Mouse (Mus musculus) heart, adult 8-10 months (tissue): ENCODE data around the gene Sec16a. TPM values are rescaled to one million over a fixed set of nuclear protein-coding genes. Genes with fewer than 3 reads are reported as not detected.
"Not testable (repeated sequence)": the region's sequence is repeated elsewhere in the genome, so short reads cannot be mapped to it uniquely, and the experiment has no call there.

Experiments
- DNase-seq: peaks from one replicate; pipeline ENCODE4 v3.0.0; 2022; ENCODE audit warnings: low spot score
- microRNA-seq: library from miRNA; unstranded; fragments of <30 nt; microRNA quantifications from one replicate; pipeline ENCODE4 v1.2.0, GENCODE M21; 2022
- total RNA-seq, 4 experiments: library from RNA; stranded (reverse); gene quantifications; 2 replicates each; pipeline ENCODE4 v1.2.4; 2022

The Sec16a gene
- total RNA-seq, 4 experiments from 2014 or later, result 40.7 to 45.7 (median 41.7) TPM

DNA sequence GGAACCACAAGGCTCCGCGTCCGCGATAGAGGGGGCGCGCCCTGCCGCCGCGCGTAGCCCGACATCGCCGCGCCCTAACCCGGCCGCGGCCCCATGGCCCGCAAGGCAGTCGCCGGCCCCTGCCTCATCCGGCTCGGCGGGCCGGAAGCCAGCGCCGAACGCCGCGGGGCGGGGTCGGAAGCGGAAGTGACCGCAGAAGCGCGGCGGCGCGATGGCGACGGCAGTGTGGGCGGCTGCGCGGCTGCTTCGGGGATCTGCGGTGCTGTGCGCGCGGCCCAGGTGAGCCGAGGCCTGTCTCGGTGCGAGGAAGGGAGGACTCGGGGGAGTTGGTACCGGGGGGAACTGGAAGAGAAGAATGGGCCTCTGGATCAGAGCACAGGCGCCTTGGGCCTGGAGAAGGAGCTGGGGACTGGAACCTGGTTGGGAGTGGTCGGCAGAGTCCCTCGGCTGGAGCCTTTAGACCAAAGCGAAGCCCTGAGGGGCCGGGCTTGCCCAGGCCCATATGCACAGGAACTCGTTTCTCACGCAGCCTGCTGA lies 55.8 kb downstream of the Sec16a start, which contains the start of the genes Entr1 and Pmpca:
Gene Entr1 (minus strand): TSS at position 163 of the 537 bp plus-strand sequence.
Gene Pmpca (plus strand): TSS at position 186 of the 537 bp plus-strand sequence.
- DNase-seq, result peak; percentile 75

DNA sequence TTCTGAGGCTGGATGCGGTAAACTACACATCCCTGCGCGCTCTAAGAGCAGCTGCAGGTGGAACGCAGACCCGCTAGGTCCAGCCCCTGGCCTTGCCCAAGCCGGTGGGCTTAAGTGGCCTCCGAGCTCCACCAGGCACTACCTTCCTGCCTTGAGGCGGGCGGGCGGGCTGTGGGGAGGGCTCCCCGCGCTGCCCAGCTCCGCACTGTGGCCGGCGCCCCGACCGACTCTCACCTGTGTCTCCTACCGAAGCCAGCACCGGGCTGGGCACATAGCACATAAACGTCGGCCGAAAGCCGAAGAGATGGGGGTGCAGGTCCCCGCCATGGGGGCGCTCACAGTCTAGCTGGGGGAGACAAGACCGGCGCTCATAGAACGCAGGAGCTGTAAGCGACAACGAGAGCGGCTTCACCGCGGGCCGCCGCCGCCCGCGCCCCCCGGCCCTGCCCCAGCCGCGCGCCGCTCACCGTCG lies 56.3 kb downstream of the Sec16a start:
- DNase-seq, result no peak

GRCm38 (mm10) chr2:26387713-26388112 lies 57.3 kb downstream of the Sec16a start:
- DNase-seq, result no peak

DNA sequence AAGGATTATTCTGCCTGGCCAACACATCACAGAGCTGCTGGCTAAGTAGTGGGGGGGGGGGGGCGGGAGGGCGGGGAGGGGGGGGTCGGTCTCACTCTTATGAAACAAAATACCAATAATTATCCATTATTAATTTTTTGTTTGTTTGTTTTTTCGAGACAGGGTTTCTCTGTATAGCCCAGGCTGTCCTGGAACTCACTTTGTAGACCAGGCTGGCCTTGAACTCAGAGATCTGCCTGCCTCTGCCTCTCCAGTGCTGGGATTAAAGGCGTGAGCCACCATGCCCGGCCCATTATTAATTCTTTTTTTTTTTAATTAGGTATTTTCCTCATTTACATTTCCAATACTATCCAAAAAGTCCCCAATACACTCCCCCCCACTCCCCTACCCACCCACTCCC lies 64.1 kb downstream of the Sec16a start:
- DNase-seq, result not testable (repeated sequence)

DNA sequence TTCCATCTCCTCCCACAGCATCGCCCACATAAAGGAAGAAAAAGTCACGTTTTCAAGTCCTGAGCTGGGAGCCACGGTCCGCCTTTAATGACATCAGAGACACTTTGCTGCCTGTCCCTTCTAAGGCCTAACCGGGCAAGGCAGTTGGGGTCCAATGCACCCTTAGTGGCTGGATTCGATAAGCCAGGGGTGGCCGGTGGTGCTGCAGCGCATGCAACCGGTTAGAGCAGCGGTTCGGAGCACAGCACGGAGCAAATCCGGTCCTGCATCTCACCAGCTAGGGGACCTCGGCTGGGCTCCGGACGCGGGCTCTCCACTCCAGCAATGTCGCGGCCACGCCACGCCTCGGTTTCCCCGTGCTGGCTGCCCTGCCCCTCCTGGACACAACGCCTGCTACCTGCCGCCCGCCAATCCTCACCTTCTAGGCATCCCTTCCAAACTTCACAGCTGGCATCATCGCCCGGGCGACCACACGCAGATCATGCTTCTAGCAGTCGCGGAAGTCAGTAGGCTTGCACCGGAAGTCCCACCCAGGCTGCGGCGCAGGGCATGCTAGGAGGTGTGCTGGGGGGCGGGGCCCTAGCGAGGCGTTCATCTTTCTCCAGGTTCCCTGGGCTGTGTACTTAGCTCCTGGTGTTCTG lies 64.8 kb downstream of the Sec16a start, which contains the start of gene Snapc4:
Gene Snapc4 (minus strand): TSS at position 523 of the 641 bp plus-strand sequence.
- DNase-seq, result peak; percentile 78

DNA sequence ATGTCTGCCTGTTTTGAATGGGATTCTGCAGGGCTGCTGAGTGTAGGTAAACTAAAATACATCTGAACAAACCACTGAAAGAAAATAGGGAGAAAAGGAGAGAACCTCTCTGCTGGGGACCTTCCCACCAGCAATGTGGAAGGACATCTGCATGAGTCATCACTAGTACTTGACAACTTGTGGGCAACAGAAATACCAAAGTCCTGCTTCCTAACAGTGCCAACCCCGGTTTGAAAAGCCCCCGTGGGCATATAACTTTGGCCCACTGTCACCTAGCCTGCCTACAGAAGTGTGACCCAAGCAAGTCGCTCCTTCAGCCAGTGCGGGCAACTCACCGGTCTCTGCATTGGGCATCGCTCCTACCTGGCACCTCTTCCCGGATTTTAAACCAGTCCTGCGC lies 72.6 kb downstream of the Sec16a start:
- DNase-seq, result no peak

DNA sequence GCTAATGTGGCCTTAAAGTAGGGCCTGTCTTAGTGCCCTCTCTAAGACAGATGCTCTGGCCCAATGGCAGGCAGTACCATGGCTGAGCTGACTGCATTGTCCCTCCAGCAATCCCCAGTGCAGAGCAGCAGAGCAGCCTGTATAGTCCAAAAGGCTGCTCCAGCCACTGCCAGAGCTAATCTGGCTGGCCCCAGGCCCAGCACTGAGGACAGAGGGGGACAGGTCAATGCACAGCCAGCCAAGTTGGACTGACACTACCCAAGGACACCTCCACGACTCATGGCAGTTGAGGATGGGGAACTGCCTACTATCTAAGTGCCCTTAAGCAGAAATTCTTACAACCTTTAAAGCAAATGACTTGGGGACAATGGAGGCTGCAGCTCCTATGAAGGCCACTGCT lies 76.4 kb downstream of the Sec16a start:
- peak; percentile 55 for DNase-seq

DNA sequence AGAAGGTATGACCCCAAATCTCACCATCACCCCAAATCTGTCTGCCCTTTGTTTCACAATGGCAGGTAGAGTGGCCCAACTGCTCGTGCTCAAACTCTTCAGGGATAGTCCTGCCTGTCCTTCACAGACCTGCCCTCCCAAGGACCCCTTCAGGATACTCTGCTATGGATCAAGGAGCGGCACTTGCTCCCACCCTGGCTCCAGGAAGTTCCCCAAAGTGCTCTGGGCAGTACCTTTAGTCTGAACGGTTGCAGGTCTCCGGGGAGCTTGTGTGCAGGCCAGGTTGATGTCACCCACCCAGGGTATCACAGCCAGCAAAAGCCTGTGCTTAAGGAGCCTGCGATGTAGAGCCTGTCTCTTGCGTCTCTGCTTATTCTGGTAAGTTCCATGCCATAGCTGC lies 77.1 kb downstream of the Sec16a start:
- no peak for DNase-seq

- peak; percentile 77 for DNase-seq
Observed at GRCm38 (mm10) chr2:26364738-26365465, 80.1 kb downstream of the Sec16a start.

DNA sequence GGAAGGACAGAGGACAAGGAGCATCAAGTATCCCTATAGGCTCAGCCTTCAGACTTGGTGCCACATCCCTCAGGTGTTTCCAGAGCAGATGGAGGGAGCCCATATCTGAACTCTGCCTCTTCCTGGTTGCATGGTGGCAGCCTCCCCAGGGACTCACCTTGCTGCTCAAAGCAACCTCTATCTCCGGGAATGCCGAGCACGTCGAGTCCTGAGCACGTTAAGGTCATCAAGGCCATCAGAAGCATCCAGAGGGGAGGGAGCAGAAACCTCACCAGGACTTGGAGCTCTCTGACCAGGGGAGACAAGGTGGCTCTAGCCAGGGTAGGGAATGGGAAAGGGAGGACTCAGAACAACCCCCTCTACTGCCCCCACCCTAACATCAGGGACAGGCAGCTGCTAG lies 81.5 kb downstream of the Sec16a start:
- DNase-seq, result no peak

DNA sequence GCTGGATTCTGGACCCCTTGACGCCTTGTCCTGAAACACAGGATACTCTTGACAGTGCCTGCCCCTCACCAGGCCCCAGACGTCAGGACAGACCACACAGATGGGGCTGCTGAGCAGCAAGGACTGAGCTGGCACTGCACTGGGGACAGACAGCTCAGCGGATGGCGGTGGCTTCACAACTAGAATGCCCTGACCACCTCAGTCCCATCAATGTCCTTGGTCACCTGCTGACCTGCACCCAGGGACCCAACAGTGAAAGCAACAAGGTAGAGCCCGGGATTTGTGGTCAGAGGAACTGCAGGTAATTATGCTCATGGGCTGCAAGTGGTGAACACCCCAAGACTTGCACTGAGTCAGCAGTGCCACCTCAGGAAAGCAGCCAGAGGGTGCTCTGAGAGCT lies 82.0 kb downstream of the Sec16a start:
- no peak for DNase-seq

DNA sequence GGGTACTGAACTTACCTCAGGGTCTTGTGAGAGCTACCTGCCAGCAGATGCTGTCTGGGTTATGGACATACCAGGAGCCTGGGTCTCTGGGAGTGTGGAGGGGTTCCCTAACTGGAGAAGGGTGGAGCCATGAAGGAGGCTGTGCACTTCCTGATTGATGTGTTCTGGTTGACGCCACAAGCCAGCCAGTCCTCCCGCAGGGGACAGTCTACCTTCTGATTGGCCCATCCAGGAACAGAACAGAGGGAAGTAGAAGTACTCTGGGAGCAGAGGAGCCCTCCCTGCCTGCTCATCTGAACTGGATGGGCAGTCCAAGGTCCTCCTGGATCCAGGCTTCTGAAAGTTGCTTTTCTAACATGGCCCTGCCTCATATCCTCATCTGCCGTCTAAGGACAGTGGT lies 84.2 kb downstream of the Sec16a start, which contains the start of gene Card9:
Gene Card9 (minus strand): TSS at position 147 of the 400 bp plus-strand sequence.
- DNase-seq, result no peak

DNA sequence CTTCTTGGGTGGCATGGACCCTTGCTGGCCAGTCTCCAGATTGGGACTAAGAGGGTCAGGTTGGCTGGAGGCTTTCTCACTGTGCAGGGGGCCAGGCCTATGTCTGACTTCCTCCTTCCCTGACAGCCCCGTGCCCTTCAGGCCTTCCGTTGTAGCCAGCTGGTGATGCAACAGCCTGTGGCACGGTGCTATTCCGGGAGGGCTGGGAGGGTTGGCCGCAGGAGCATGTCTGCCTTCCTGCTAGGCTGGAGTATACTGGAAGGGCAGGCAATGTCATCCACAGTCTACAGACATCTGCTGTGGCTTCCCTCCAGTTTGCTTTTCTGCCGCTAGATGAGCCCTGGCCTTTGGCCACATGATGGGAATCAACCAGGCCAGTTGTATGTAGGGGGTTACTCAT lies 85.0 kb downstream of the Sec16a start:
- no peak for DNase-seq

Small RNAs within 50 kb of the gene (microRNA-seq; reads per million reads assigned to microRNA genes)
- gene Mir6996, result not detected

Other genes starting within 250 kb of the Sec16a start
- gene Lhx3, start 236.9 kb downstream of the Sec16a start, total RNA-seq, result not detected
- 10 to 100 TPM; 13.4 to 20.0 (median 15.9) TPM for gene Qsox2, start 207.7 kb downstream of the Sec16a start, total RNA-seq
- under 1 TPM; 0.08 to 0.17 (median 0.14) TPM for gene Ccdc187, start 150.7 kb downstream of the Sec16a start, total RNA-seq
- 100 to 1,000 TPM; 188 to 246 (median 219) TPM for gene Gpsm1, start 129.7 kb downstream of the Sec16a start, total RNA-seq
- gene Dnlz, start 93.1 kb downstream of the Sec16a start, total RNA-seq, result 10 to 100 TPM; 22.4 to 26.2 (median 25.4) TPM
- gene Card9, start 84.3 kb downstream of the Sec16a start, total RNA-seq, result 1 to 10 TPM in 3 of 4 experiments, under 1 TPM in 1; 0.54 to 2.2 (median 1.7) TPM
- gene Snapc4, start 64.6 kb downstream of the Sec16a start, total RNA-seq, result 10 to 100 TPM in 2 of 4 experiments, 1 to 10 TPM in 2; 6.4 to 13.1 (median 8.6) TPM
- gene Entr1, start 55.9 kb downstream of the Sec16a start, total RNA-seq, result 10 to 100 TPM; 38.1 to 49.7 (median 44.6) TPM
- gene Pmpca, start 55.9 kb downstream of the Sec16a start, total RNA-seq, result 100 to 1,000 TPM; 137 to 173 (median 153) TPM
- gene Inpp5e, start 36.0 kb downstream of the Sec16a start, total RNA-seq, result 10 to 100 TPM; 14.9 to 19.2 (median 15.8) TPM
- 10 to 100 TPM; 22.2 to 36.5 (median 29.1) TPM for gene Notch1, start 71.4 kb upstream of the Sec16a start, total RNA-seq
- 100 to 1,000 TPM; 122 to 172 (median 148) TPM for gene Egfl7, start 134.8 kb upstream of the Sec16a start, total RNA-seq
- not detected for gene Gm20532, start 141.4 kb upstream of the Sec16a start, total RNA-seq
- 10 to 100 TPM; 51.1 to 65.9 (median 60.8) TPM for gene Agpat2, start 159.2 kb upstream of the Sec16a start, total RNA-seq
- 10 to 100 TPM; 15.0 to 26.6 (median 20.9) TPM for gene Fam69b, start 183.2 kb upstream of the Sec16a start, total RNA-seq
- gene Lcn4, start 226.1 kb upstream of the Sec16a start, total RNA-seq, result not detected